Mouse (Mus musculus) embryonic fibroblast, embryonic 13.5 days (primary cell): ENCODE data around the gene Rapgef1.

Experiments
- CTCF ChIP-seq: IDR thresholded peaks from 2 replicates; pipeline ENCODE4 v1.5.1; 2011; ENCODE audit warnings: mild to moderate bottlenecking, control low read depth, low read length, moderate library complexity, borderline replicate concordance; ENCODE audit not compliant: insufficient read depth
- POLR2A ChIP-seq: IDR thresholded peaks from 2 replicates; pipeline ENCODE4 v1.6.1; 2011; ENCODE audit warnings: low read depth, mild to moderate bottlenecking, control low read depth, low read length, moderate library complexity

- no peak for TF ChIP-seq POLR2A
- no peak for TF ChIP-seq CTCF
These were observed 83.9 kb downstream of the Rapgef1 start for GRCm38 (mm10) chr2:29703104-29704081.
